Comparison of ENCODE assay signal across 8 mouse cellular contexts in the genomic region with DNA sequence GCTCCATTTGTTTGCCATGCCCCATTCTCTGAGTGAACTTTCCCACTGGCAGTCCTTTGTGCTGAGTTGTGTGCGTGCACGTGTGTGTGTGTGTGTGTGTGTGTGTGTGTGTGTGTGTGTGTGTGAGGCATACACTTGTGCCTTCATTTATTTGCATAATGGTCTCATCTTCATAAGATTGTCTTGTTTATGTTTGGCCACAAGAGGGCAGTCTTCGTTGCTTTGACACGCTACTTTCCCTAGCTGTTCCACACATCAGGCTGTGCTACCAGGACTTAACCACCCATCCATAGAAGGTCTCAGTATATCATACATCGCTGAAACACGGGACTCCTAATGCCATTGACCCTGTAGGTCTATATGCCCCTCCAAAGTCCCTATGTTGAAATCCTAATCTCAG. TPM values are rescaled to one million over a fixed set of nuclear protein-coding genes. Genes with fewer than 3 reads are reported as not detected.
DNase-seq lines count a peak whose midpoint lies in the region; ATAC-seq and TF ChIP-seq lines count a peak whose summit lies in the region.

No protein-coding gene starts in this region.

- H3K4me2 ChIP-seq in forebrain, embryonic 12.5 days = no peak overlapping the region
- no peak overlapping the region for H3K4me2 ChIP-seq in hindbrain, embryonic 14.5 days (replicated peaks)
- H3K4me2 ChIP-seq in midbrain, embryonic 15.5 days = no peak overlapping the region

- no peaks in the 10 kb centered on the region for H3K4me1 ChIP-seq in testis, adult 2 months (ENCODE audit: control insufficient read depth, insufficient read depth, low read length)
- H3K4me1 ChIP-seq in forebrain, embryonic 12.5 days = no peaks in the 10 kb centered on the region; the same call in 1 of the 2 replicates
- no peaks in the 10 kb centered on the region for H3K4me1 ChIP-seq in hindbrain, embryonic 14.5 days (replicated peaks; ENCODE audit: control insufficient read depth, insufficient read depth, low read length)
- H3K4me1 ChIP-seq in midbrain, embryonic 15.5 days = 0 out of 2 replicates have a peak, but pooled peaks cover under 1% of the 10 kb centered on the region

- no peaks in the 10 kb centered on the region for H3K27me3 ChIP-seq in testis, adult 2 months (ENCODE audit: control insufficient read depth, insufficient read depth, low read length)
- no peaks in the 10 kb centered on the region for H3K27me3 ChIP-seq in forebrain, embryonic 12.5 days
- no peaks in the 10 kb centered on the region for H3K27me3 ChIP-seq in hindbrain, embryonic 14.5 days (ENCODE audit: control insufficient read depth, insufficient read depth, low read length)
- H3K27me3 ChIP-seq in midbrain, embryonic 15.5 days (replicated peaks) = no peaks in the 10 kb centered on the region

- no peak for TF ChIP-seq POLR2A in testis, adult 2 months (IDR thresholded peaks at IDR 0.05; ENCODE audit: control insufficient read depth, low read depth, low read length)

- intact Hi-C loops in left cerebral cortex, postnatal 14 days (cut with DNase I) = loop anchor here (1.0 kb wide), 1 partner anchor 59 kb away; no protein-coding TSS in a partner anchor

- no peak for DNase-seq in testis, postnatal 14 days (ENCODE audit: low spot score)
- DNase-seq in c-Kit-positive CD71-positive TER-119-positive erythroid progenitor cells, embryonic 14.5 days (ENCODE audit: low spot score) = peak; percentile 37
- peak; percentile 75 for DNase-seq in hindbrain, embryonic 14.5 days (ENCODE audit: low spot score)
- DNase-seq in left cerebral cortex, postnatal 14 days (ENCODE audit: low spot score in 2 of 2) = peak; percentile 68 to 72
- peak; percentile 47 for DNase-seq in telencephalon, adult 2 months (ENCODE audit: low read depth, low spot score)

- peak; percentile 21; the same call in 1 of the 2 replicates for TF ChIP-seq CTCF in testis, adult 2 months (IDR thresholded peaks at IDR 0.05; ENCODE audit: control insufficient read depth, insufficient read depth, insufficient replicate concordance, low read depth, low read length)

- 9% methylated on average over 6 of the region's 6 CpGs for WGBS in forebrain, embryonic 12.5 days
- 10% methylated on average over 6 of the region's 6 CpGs for WGBS in hindbrain, embryonic 14.5 days
- WGBS in midbrain, embryonic 15.5 days = 6% methylated on average over 6 of the region's 6 CpGs

- no peak overlapping the region for H3K9ac ChIP-seq in forebrain, embryonic 12.5 days
- no peak overlapping the region for H3K9ac ChIP-seq in hindbrain, embryonic 14.5 days
- no peak overlapping the region for H3K9ac ChIP-seq in midbrain, embryonic 15.5 days

- no peak overlapping the region for H3K4me3 ChIP-seq in testis, adult 2 months (ENCODE audit: control insufficient read depth, low read depth, low read length)
- H3K4me3 ChIP-seq in forebrain, embryonic 12.5 days (replicated peaks) = no peak overlapping the region
- no peak overlapping the region for H3K4me3 ChIP-seq in hindbrain, embryonic 14.5 days (replicated peaks; ENCODE audit: low read length)
- no peak overlapping the region for H3K4me3 ChIP-seq in midbrain, embryonic 15.5 days

- no peaks in the 10 kb centered on the region for H3K36me3 ChIP-seq in testis, adult 2 months (ENCODE audit: control insufficient read depth, insufficient read depth, low read length)
- no peaks in the 10 kb centered on the region for H3K36me3 ChIP-seq in forebrain, embryonic 12.5 days (replicated peaks)
- no peaks in the 10 kb centered on the region for H3K36me3 ChIP-seq in hindbrain, embryonic 14.5 days (replicated peaks; ENCODE audit: control insufficient read depth, insufficient read depth)
- H3K36me3 ChIP-seq in midbrain, embryonic 15.5 days (replicated peaks) = no peaks in the 10 kb centered on the region

- H3K9me3 ChIP-seq in forebrain, embryonic 12.5 days = no peaks in the 10 kb centered on the region
- no peaks in the 10 kb centered on the region for H3K9me3 ChIP-seq in hindbrain, embryonic 14.5 days (ENCODE audit: control insufficient read depth, low read length)
- no peaks in the 10 kb centered on the region for H3K9me3 ChIP-seq in midbrain, embryonic 15.5 days

- ATAC-seq in forebrain, embryonic 12.5 days (ENCODE audit: low FRiP score) = peak; percentile 79
- ATAC-seq in hindbrain, embryonic 14.5 days (ENCODE audit: low FRiP score) = peak; percentile 57
- peak; percentile 52 for ATAC-seq in midbrain, embryonic 15.5 days (replicated peaks)

- no peak overlapping the region for H3K27ac ChIP-seq in testis, adult 2 months (ENCODE audit: control insufficient read depth, insufficient read depth, low read depth, low read length)
- no peak overlapping the region for H3K27ac ChIP-seq in forebrain, embryonic 12.5 days
- no peak overlapping the region for H3K27ac ChIP-seq in hindbrain, embryonic 14.5 days
- H3K27ac ChIP-seq in midbrain, embryonic 15.5 days = no peak overlapping the region

RNA-seq across cellular contexts. Expression of a gene that starts 39.3 kb away (rescaled TPM):
- 0.22 and 0.35 TPM in 2 replicates for polyA plus RNA-seq in testis, adult 2 months (2012; rRNA removed)
- polyA plus RNA-seq in forebrain, embryonic 12.5 days (2016; fragmentation: Nextera tagmentation; extraction: Ambion mirVana) = 1.1 and 1.9 TPM in 2 replicates
- polyA plus RNA-seq in hindbrain, embryonic 14.5 days (2014; fragmentation: Nextera tagmentation; extraction: Ambion mirVana) = 0.81 and 1.6 TPM in 2 replicates
- under 1 TPM in 1 of 2 experiments, not detected in 1; 0.66 TPM for total RNA-seq in left cerebral cortex, postnatal 14 days (2021)
- 0.97 and 0.98 TPM in 2 replicates for polyA plus RNA-seq in midbrain, embryonic 15.5 days (2015; fragmentation: Nextera tagmentation; extraction: Ambion mirVana)
